Mouse (Mus musculus): Measurements from ENCODE around the gene Ccdc54. TPM values are rescaled to one million over a fixed set of nuclear protein-coding genes. Genes with fewer than 3 reads are reported as not detected.

The Ccdc54 gene
- total RNA-seq (2012; rRNA removed) = not detected in 2 replicates

GRCm38 (mm10) chr16:50591054-50591453, at the start of gene Ccdc54:
Ccdc54 (minus strand) TSS chr16:50591154.
- H3K4me3 ChIP-seq (ENCODE audit: insufficient read depth in 1 of 2, low read depth in 1 of 2, low read length in 2 of 2, poor library complexity in 1 of 2, severe bottlenecking in 1 of 2) = no peak within 1 kb of the TSS
- no peak for DNase-seq (ENCODE audit: low read depth, low spot score)
- no peaks in the 10 kb centered on the region for H3K36me3 ChIP-seq (ENCODE audit: control insufficient read depth, insufficient read depth, low read length, poor library complexity, severe bottlenecking)
- no peaks in the 10 kb centered on the region for H3K4me1 ChIP-seq (ENCODE audit: control insufficient read depth in 2 of 2, insufficient read depth in 2 of 2, low read length in 2 of 2, poor library complexity in 1 of 2)
- H3K27ac ChIP-seq (ENCODE audit: insufficient read depth, low read depth, low read length, poor library complexity, severe bottlenecking) = no peak within 1 kb of the TSS
- H3K9ac ChIP-seq (ENCODE audit: insufficient read depth, low read depth, low read length, poor library complexity, severe bottlenecking) = no peak within 1 kb of the TSS
- H3K9me3 ChIP-seq (ENCODE audit: control insufficient read depth, insufficient read depth, low read depth, low read length) = no peaks in the 10 kb centered on the region
- in situ Hi-C loops (cut with MboI; ENCODE audit: low sequenced_read_pairs in 2 of 2, unreplicated experiment in 2 of 2) = no loop called here
- no peak for TF ChIP-seq HCFC1 (IDR thresholded peaks at IDR 0.05; ENCODE audit: borderline replicate concordance, insufficient read depth, low read length)
- TF ChIP-seq CHD2 (IDR thresholded peaks at IDR 0.05; ENCODE audit: low read depth, low read length) = no peak
- no peak for TF ChIP-seq ZNF384 (IDR thresholded peaks at IDR 0.05; ENCODE audit: low read depth, low read length)
- TF ChIP-seq MAFK (IDR thresholded peaks at IDR 0.05; ENCODE audit: insufficient read depth, low read depth, low read length) = no peak

DNA sequence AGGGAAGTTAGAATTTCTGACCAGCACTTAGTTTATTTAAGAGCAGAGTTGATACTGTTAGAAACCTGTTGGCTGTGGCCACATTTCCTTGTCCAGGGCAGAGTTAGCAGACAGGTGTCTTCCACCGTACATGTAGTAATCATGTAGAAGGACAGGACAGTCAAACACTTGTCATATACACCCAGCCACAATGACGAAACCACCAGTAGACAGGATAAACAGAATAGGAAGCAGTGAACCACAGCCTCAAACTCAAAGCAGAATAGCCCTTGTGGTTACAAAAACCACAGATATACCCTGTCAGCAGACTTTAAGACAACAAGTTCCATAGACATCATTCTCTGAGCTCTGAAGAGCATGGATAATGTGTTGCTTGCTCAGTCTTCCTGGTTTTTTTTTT, 41.6 kb upstream of the Ccdc54 start:
- in situ Hi-C loops (cut with MboI; ENCODE audit: low sequenced_read_pairs in 2 of 2, unreplicated experiment in 2 of 2) = no loop called here
- Histone ChIP-seq H3K9me3 (ENCODE audit: control insufficient read depth, insufficient read depth, low read depth, low read length) (no peaks in the 10 kb centered on the region), H3K9ac (ENCODE audit: insufficient read depth, low read depth, low read length, poor library complexity, severe bottlenecking) (no peak overlapping the region), H3K4me3 (ENCODE audit: insufficient read depth in 1 of 2, low read depth in 1 of 2, low read length in 2 of 2, poor library complexity in 1 of 2, severe bottlenecking in 1 of 2) (no peak overlapping the region), H3K36me3 (ENCODE audit: control insufficient read depth, insufficient read depth, low read length, poor library complexity, severe bottlenecking) (no peaks in the 10 kb centered on the region), H3K4me1 (ENCODE audit: control insufficient read depth in 2 of 2, insufficient read depth in 2 of 2, low read length in 2 of 2, poor library complexity in 1 of 2) (no peaks in the 10 kb centered on the region), H3K27ac (ENCODE audit: insufficient read depth, low read depth, low read length, poor library complexity, severe bottlenecking) (no peak overlapping the region)
- TF ChIP-seq HCFC1 (IDR thresholded peaks at IDR 0.05; ENCODE audit: borderline replicate concordance, insufficient read depth, low read length) = no peak
- TF ChIP-seq MAFK (IDR thresholded peaks at IDR 0.05; ENCODE audit: insufficient read depth, low read depth, low read length) = no peak
- no peak for TF ChIP-seq ZC3H11A (IDR thresholded peaks at IDR 0.05; ENCODE audit: borderline replicate concordance, low read depth, low read length)
- no peak for TF ChIP-seq CHD2 (IDR thresholded peaks at IDR 0.05; ENCODE audit: low read depth, low read length)
- no peak for TF ChIP-seq ZNF384 (IDR thresholded peaks at IDR 0.05; ENCODE audit: low read depth, low read length)
- DNase-seq (ENCODE audit: low read depth, low spot score) = no peak

- no peak overlapping the region for H3K4me3 ChIP-seq (ENCODE audit: insufficient read depth in 1 of 2, low read depth in 1 of 2, low read length in 2 of 2, poor library complexity in 1 of 2, severe bottlenecking in 1 of 2)
- no peak for DNase-seq (ENCODE audit: low read depth, low spot score)
- H3K27ac ChIP-seq (ENCODE audit: insufficient read depth, low read depth, low read length, poor library complexity, severe bottlenecking) = no peak overlapping the region
Measured at GRCm38 (mm10) chr16:50615569-50615968, 24.6 kb upstream of the Ccdc54 start.

DNA sequence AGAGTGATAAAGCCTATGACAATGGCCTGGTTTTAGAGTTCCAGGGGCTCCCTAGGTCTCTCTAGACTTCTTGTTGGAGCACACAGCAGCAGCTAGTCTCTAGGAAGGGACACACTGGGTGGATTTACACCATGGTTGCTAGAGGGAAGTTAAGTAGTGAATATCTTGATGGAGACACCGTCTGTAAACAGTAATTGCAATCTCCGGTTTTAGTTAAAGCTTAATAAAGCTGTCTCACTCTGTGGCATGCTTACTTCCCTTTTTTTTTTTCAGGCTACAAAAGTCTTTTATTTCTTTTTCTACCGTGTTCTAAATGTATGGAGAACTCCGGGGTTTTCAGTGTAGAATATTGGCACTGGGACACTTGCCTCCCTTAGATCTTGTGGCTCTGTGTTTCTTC, 22.0 kb upstream of the Ccdc54 start:
- Histone ChIP-seq H3K9me3 (ENCODE audit: control insufficient read depth, insufficient read depth, low read depth, low read length) (no peaks in the 10 kb centered on the region), H3K9ac (ENCODE audit: insufficient read depth, low read depth, low read length, poor library complexity, severe bottlenecking) (no peak overlapping the region), H3K27ac (ENCODE audit: insufficient read depth, low read depth, low read length, poor library complexity, severe bottlenecking) (no peak overlapping the region), H3K36me3 (ENCODE audit: control insufficient read depth, insufficient read depth, low read length, poor library complexity, severe bottlenecking) (no peaks in the 10 kb centered on the region), H3K4me1 (ENCODE audit: control insufficient read depth in 2 of 2, insufficient read depth in 2 of 2, low read length in 2 of 2, poor library complexity in 1 of 2) (no peaks in the 10 kb centered on the region), H3K4me3 (ENCODE audit: insufficient read depth in 1 of 2, low read depth in 1 of 2, low read length in 2 of 2, poor library complexity in 1 of 2, severe bottlenecking in 1 of 2) (no peak overlapping the region)
- no peak for DNase-seq (ENCODE audit: low read depth, low spot score)
- in situ Hi-C loops (cut with MboI; ENCODE audit: low sequenced_read_pairs in 2 of 2, unreplicated experiment in 2 of 2) = no loop called here
- TF ChIP-seq CHD2 (IDR thresholded peaks at IDR 0.05; ENCODE audit: low read depth, low read length) = no peak
- no peak for TF ChIP-seq ZC3H11A (IDR thresholded peaks at IDR 0.05; ENCODE audit: borderline replicate concordance, low read depth, low read length)
- no peak for TF ChIP-seq MAFK (IDR thresholded peaks at IDR 0.05; ENCODE audit: insufficient read depth, low read depth, low read length)
- TF ChIP-seq HCFC1 (IDR thresholded peaks at IDR 0.05; ENCODE audit: borderline replicate concordance, insufficient read depth, low read length) = no peak
- no peak for TF ChIP-seq ZNF384 (IDR thresholded peaks at IDR 0.05; ENCODE audit: low read depth, low read length)

More at GRCm38 (mm10) chr16:50615569-50615968, 24.6 kb upstream of the Ccdc54 start:
- no peak for TF ChIP-seq HCFC1 (IDR thresholded peaks at IDR 0.05; ENCODE audit: borderline replicate concordance, insufficient read depth, low read length)
- no peak for TF ChIP-seq ZC3H11A (IDR thresholded peaks at IDR 0.05; ENCODE audit: borderline replicate concordance, low read depth, low read length)
- TF ChIP-seq MAFK (IDR thresholded peaks at IDR 0.05; ENCODE audit: insufficient read depth, low read depth, low read length) = no peak
- no peak for TF ChIP-seq ZNF384 (IDR thresholded peaks at IDR 0.05; ENCODE audit: low read depth, low read length)
- TF ChIP-seq CHD2 (IDR thresholded peaks at IDR 0.05; ENCODE audit: low read depth, low read length) = no peak
- H3K9me3 ChIP-seq (ENCODE audit: control insufficient read depth, insufficient read depth, low read depth, low read length) = no peaks in the 10 kb centered on the region
- H3K9ac ChIP-seq (ENCODE audit: insufficient read depth, low read depth, low read length, poor library complexity, severe bottlenecking) = no peak overlapping the region
- H3K4me1 ChIP-seq (ENCODE audit: control insufficient read depth in 2 of 2, insufficient read depth in 2 of 2, low read length in 2 of 2, poor library complexity in 1 of 2) = no peaks in the 10 kb centered on the region
- in situ Hi-C loops (cut with MboI; ENCODE audit: low sequenced_read_pairs in 2 of 2, unreplicated experiment in 2 of 2) = no loop called here
- H3K36me3 ChIP-seq (ENCODE audit: control insufficient read depth, insufficient read depth, low read length, poor library complexity, severe bottlenecking) = no peaks in the 10 kb centered on the region

DNA sequence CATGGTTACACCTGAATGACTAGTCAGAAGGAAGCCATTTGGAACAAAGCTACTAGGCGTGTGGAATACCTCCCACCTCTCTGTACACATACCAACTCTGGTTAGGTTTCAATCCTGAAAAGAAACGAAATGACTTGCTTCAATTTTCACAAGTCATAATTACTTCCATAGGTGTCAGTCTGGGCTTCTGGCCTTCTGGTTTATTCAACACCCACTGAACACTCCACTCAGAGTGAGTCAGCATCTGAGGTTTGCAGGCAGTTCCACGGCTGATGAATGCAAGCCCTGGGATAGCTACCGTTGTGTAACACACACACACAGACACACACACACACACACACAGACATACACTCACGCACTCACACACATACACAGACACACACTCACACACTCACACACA, 19.6 kb upstream of the Ccdc54 start:
- no peaks in the 10 kb centered on the region for H3K4me1 ChIP-seq (ENCODE audit: control insufficient read depth in 2 of 2, insufficient read depth in 2 of 2, low read length in 2 of 2, poor library complexity in 1 of 2)
- DNase-seq (ENCODE audit: low read depth, low spot score) = no peak
- H3K36me3 ChIP-seq (ENCODE audit: control insufficient read depth, insufficient read depth, low read length, poor library complexity, severe bottlenecking) = no peaks in the 10 kb centered on the region
- no peak overlapping the region for H3K9ac ChIP-seq (ENCODE audit: insufficient read depth, low read depth, low read length, poor library complexity, severe bottlenecking)
- in situ Hi-C loops (cut with MboI; ENCODE audit: low sequenced_read_pairs in 2 of 2, unreplicated experiment in 2 of 2) = no loop called here
- no peaks in the 10 kb centered on the region for H3K9me3 ChIP-seq (ENCODE audit: control insufficient read depth, insufficient read depth, low read depth, low read length)
- H3K4me3 ChIP-seq (ENCODE audit: insufficient read depth in 1 of 2, low read depth in 1 of 2, low read length in 2 of 2, poor library complexity in 1 of 2, severe bottlenecking in 1 of 2) = no peak overlapping the region
- no peak overlapping the region for H3K27ac ChIP-seq (ENCODE audit: insufficient read depth, low read depth, low read length, poor library complexity, severe bottlenecking)
- no peak for TF ChIP-seq HCFC1 (IDR thresholded peaks at IDR 0.05; ENCODE audit: borderline replicate concordance, insufficient read depth, low read length)
- TF ChIP-seq MAFK (IDR thresholded peaks at IDR 0.05; ENCODE audit: insufficient read depth, low read depth, low read length) = no peak
- no peak for TF ChIP-seq ZC3H11A (IDR thresholded peaks at IDR 0.05; ENCODE audit: borderline replicate concordance, low read depth, low read length)
- no peak for TF ChIP-seq CHD2 (IDR thresholded peaks at IDR 0.05; ENCODE audit: low read depth, low read length)
- TF ChIP-seq ZNF384 (IDR thresholded peaks at IDR 0.05; ENCODE audit: low read depth, low read length) = no peak
